Mouse (Mus musculus) embryonic fibroblast, embryonic 13.5 days (primary cell): ENCODE measurements around the gene Jmjd4. TPM values are rescaled to one million over a fixed set of nuclear protein-coding genes. Genes with fewer than 3 reads are reported as not detected.

ENCODE experiments used
- H3K27ac ChIP-seq: 2 replicates; pipeline ENCODE4 v1.5.1; 2012; ENCODE audit warnings: low read length, control low read depth, inconsistent platforms; ENCODE audit not compliant: insufficient read depth
- H3K4me1 ChIP-seq: 2 replicates; pipeline ENCODE4 v1.6.1; 2011; ENCODE audit warnings: low read length; ENCODE audit not compliant: control insufficient read depth, insufficient read depth
- H3K4me3 ChIP-seq: 2 replicates; pipeline ENCODE4 v1.5.1; 2011; ENCODE audit warnings: mild to moderate bottlenecking, control low read depth, low read length; ENCODE audit not compliant: insufficient read depth
- CTCF ChIP-seq: IDR thresholded peaks from 2 replicates; pipeline ENCODE4 v1.5.1; 2011; ENCODE audit warnings: mild to moderate bottlenecking, control low read depth, low read length, moderate library complexity, borderline replicate concordance; ENCODE audit not compliant: insufficient read depth
- POLR2A ChIP-seq: IDR thresholded peaks from 2 replicates; pipeline ENCODE4 v1.6.1; 2011; ENCODE audit warnings: low read depth, mild to moderate bottlenecking, control low read depth, low read length, moderate library complexity
- polyA plus RNA-seq: library from polyadenylated mRNA; stranded (reverse); fragments of >200 nt; gene quantifications from 2 replicates; pipeline ENCODE4 v1.2.4, GENCODE M21; 2011; ENCODE audit warnings: low read depth; ENCODE audit not compliant: missing spikeins, insufficient read length

The Jmjd4 gene
- 7.2 and 9.1 TPM in 2 replicates for polyA plus RNA-seq

GRCm38 (mm10) chr11:59449741-59450229 lies at the start of gene Jmjd4:
Gene Jmjd4 (plus strand): TSS chr11:59450045.
- H3K27ac ChIP-seq = 0 out of 2 replicates have a peak within 1 kb of the TSS, but pooled peaks have one; percentile 7
- H3K4me1 ChIP-seq = no peaks in the 10 kb centered on the region; the same call in 1 of the 2 replicates
- peak within 1 kb of the TSS; percentile 70 for H3K4me3 ChIP-seq
- TF ChIP-seq POLR2A = peak; percentile 90
- TF ChIP-seq CTCF = no peak

DNA sequence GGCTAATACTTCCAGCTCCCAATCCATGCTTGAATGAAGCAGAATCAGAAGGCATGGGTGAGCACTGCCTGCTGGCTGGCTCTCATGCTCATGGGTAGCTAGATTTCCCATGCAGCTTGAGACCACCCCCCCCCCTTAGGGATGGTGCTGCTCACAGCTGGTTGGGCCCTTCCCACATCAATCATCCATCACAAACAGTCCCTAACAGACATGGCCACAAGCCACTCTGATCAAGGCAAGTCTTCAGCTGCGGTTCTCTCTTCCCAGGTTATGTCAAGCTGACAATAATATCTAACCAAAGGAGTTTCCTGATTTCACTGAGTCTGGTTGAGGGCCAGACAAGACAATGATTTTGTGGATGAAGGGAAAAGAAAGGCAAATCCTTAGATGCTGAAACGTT lies 49.0 kb upstream of the Jmjd4 start:
- Histone ChIP-seq H3K4me1 (peaks cover 2% of the 10 kb centered on the region; the same call in 1 of the 2 replicates), H3K4me3 (no peak overlapping the region), H3K27ac (no peak overlapping the region)
- no peak for TF ChIP-seq POLR2A
- no peak for TF ChIP-seq CTCF

- no peak overlapping the region for H3K4me3 ChIP-seq
- no peak for TF ChIP-seq CTCF
- no peak for TF ChIP-seq POLR2A
- no peak overlapping the region for H3K27ac ChIP-seq
- H3K4me1 ChIP-seq = peaks cover 4% of the 10 kb centered on the region; the same call in 1 of the 2 replicates
Measured at GRCm38 (mm10) chr11:59405761-59406160, 44.1 kb upstream of the Jmjd4 start.

DNA sequence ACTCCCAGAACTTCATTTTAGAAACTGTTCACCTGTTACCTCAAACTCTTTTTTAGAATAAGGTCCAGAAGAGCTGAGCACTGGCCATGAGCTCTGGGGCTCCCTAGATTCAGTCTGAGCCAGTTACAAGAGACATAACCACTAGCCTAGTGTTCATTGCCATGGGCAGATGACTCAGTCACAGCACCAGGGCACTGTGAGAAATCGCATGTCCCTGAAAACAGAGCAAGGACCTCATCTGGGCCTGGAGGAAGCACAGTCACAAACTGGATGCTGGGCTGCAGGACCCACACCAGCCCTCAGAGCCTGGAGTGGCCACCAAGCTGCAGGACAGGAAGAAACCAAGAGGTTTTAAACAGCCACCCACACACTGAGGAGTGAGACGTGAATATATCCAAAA lies 39.0 kb upstream of the Jmjd4 start:
- peak overlapping the region; percentile 76 for H3K27ac ChIP-seq
- peaks cover 23% of the 10 kb centered on the region for H3K4me1 ChIP-seq
- no peak overlapping the region for H3K4me3 ChIP-seq
- TF ChIP-seq POLR2A (no peak), CTCF (no peak)

GRCm38 (mm10) chr11:59412058-59412457 lies 37.8 kb upstream of the Jmjd4 start:
- peak overlapping the region; percentile 78 for H3K27ac ChIP-seq
- peaks cover 23% of the 10 kb centered on the region for H3K4me1 ChIP-seq
- no peak for TF ChIP-seq POLR2A
- TF ChIP-seq CTCF = no peak
- no peak overlapping the region for H3K4me3 ChIP-seq

- TF ChIP-seq CTCF (no peak), POLR2A (no peak)
Measured at GRCm38 (mm10) chr11:59412999-59413863, 36.6 kb upstream of the Jmjd4 start.

GRCm38 (mm10) chr11:59418708-59419107 lies 31.1 kb upstream of the Jmjd4 start:
- H3K27ac ChIP-seq = peak overlapping the region; percentile 61
- no peak for TF ChIP-seq POLR2A
- TF ChIP-seq CTCF = no peak
- H3K4me1 ChIP-seq = peaks cover 25% of the 10 kb centered on the region
- no peak overlapping the region for H3K4me3 ChIP-seq

More at GRCm38 (mm10) chr11:59412999-59413863, 36.6 kb upstream of the Jmjd4 start:
- H3K27ac ChIP-seq = peak overlapping the region; percentile 78
- peaks cover 23% of the 10 kb centered on the region for H3K4me1 ChIP-seq
- H3K4me3 ChIP-seq = no peak overlapping the region

- Histone ChIP-seq H3K4me1 (peaks cover 22% of the 10 kb centered on the region), H3K4me3 (no peak overlapping the region), H3K27ac (peak overlapping the region; percentile 35; the same call in 1 of the 2 replicates)
- TF ChIP-seq POLR2A (no peak), CTCF (no peak)
Measured at GRCm38 (mm10) chr11:59421436-59421835, 28.4 kb upstream of the Jmjd4 start.

- peak overlapping the region; percentile 35; the same call in 1 of the 2 replicates for H3K27ac ChIP-seq
- H3K4me3 ChIP-seq = no peak overlapping the region
- peaks cover 22% of the 10 kb centered on the region for H3K4me1 ChIP-seq
- TF ChIP-seq CTCF (no peak), POLR2A (no peak)
Measured at GRCm38 (mm10) chr11:59421967-59422366, 27.9 kb upstream of the Jmjd4 start.
